Mouse (Mus musculus): ENCODE results near the gene Gm10521. TPM values are rescaled to one million over a fixed set of nuclear protein-coding genes. Genes with fewer than 3 reads are reported as not detected.

Gene Gm10521
- polyA plus RNA-seq, 1 experiment from 2014 or later: not detected

GRCm38 (mm10) chr1:171920989-171921621 is 25.6 kb downstream of the Gm10521 start:
- 91% methylated on average over 9 of the region's 9 CpGs for WGBS
- Histone ChIP-seq H3K36me3 (replicated peaks) (no peaks in the 10 kb centered on the region), H3K4me3 (no peak overlapping the region), H3K9ac (no peak overlapping the region), H3K4me1 (no peaks in the 10 kb centered on the region), H3K4me2 (no peak overlapping the region), H3K27ac (no peak overlapping the region), H3K9me3 (no peaks in the 10 kb centered on the region), H3K27me3 (replicated peaks) (no peaks in the 10 kb centered on the region)
- ATAC-seq (replicated peaks): no peak

- H3K27me3 ChIP-seq (replicated peaks): no peaks in the 10 kb centered on the region
- H3K4me1 ChIP-seq: no peaks in the 10 kb centered on the region
- H3K4me3 ChIP-seq: no peak overlapping the region
- no peak overlapping the region for H3K27ac ChIP-seq
- no peak overlapping the region for H3K4me2 ChIP-seq
- no peaks in the 10 kb centered on the region for H3K9me3 ChIP-seq
- 83% methylated on average over 2 of the region's 2 CpGs for WGBS
- H3K9ac ChIP-seq: no peak overlapping the region
- no peak for ATAC-seq (replicated peaks)
- no peaks in the 10 kb centered on the region for H3K36me3 ChIP-seq (replicated peaks)
Observed at GRCm38 (mm10) chr1:171921641-171922040, 26.2 kb downstream of the Gm10521 start.

- 93% methylated on average over 5 of the region's 5 CpGs for whole genome bisulfite sequencing
- no peak overlapping the region for H3K4me3 ChIP-seq
- no peaks in the 10 kb centered on the region for H3K4me1 ChIP-seq
- no peaks in the 10 kb centered on the region for H3K27me3 ChIP-seq (replicated peaks)
- ATAC-seq (replicated peaks): no peak
- no peak overlapping the region for H3K4me2 ChIP-seq
- H3K27ac ChIP-seq: no peak overlapping the region
- no peaks in the 10 kb centered on the region for H3K9me3 ChIP-seq
- H3K36me3 ChIP-seq (replicated peaks): no peaks in the 10 kb centered on the region
- no peak overlapping the region for H3K9ac ChIP-seq
Observed at GRCm38 (mm10) chr1:171922844-171923243, 27.4 kb downstream of the Gm10521 start.

DNA sequence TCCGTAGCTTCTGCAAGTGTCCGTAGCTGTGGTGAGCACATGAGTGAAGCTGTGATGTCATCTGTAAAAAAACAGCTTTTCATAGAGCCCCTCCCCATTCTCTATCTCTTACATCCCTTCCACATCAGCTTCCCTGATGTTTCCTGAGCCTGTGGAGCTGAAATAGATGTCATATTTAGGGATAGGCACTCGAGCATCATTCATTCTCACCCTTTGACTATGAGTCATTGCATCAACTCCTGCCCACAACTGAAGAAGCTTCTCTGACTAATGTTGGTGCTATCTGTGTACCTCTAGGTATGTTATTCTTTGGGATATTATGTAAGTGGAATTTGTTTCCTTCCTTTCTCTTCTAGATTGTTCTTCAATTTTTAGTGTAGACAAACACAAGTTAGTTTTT is 29.4 kb downstream of the Gm10521 start:
- Histone ChIP-seq H3K36me3 (replicated peaks) (no peaks in the 10 kb centered on the region), H3K4me3 (no peak overlapping the region), H3K4me1 (no peaks in the 10 kb centered on the region), H3K9me3 (no peaks in the 10 kb centered on the region), H3K27ac (no peak overlapping the region), H3K4me2 (no peak overlapping the region), H3K27me3 (replicated peaks) (no peaks in the 10 kb centered on the region), H3K9ac (no peak overlapping the region)
- no peak for ATAC-seq (replicated peaks)
- 82% methylated on average over 3 of the region's 3 CpGs for WGBS

DNA sequence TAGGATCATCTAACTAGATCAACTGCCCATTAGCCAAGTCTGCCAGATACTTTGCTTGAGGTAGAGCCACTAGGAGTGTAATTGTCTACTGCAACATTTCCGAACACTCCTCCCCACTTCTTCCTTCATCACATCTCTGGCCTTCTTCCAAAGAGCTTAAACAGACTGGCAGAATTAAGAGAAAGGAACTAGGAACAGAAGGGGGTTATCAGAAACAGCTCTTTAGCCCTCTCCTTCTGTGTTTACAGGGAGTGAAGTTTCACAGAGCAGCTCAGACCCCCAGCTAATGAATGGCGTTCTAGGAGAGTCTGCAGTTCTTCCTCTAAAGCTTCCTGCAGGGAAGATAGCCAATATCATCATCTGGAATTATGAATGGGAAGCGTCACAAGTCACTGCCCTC is 38.4 kb downstream of the Gm10521 start:
- 73% methylated on average over 3 of the region's 3 CpGs for WGBS
- Histone ChIP-seq H3K9ac (no peak overlapping the region), H3K4me2 (no peak overlapping the region), H3K27me3 (replicated peaks) (no peaks in the 10 kb centered on the region), H3K4me1 (no peaks in the 10 kb centered on the region), H3K4me3 (no peak overlapping the region), H3K9me3 (no peaks in the 10 kb centered on the region), H3K27ac (no peak overlapping the region), H3K36me3 (replicated peaks) (no peaks in the 10 kb centered on the region)
- no peak for ATAC-seq (replicated peaks)

DNA sequence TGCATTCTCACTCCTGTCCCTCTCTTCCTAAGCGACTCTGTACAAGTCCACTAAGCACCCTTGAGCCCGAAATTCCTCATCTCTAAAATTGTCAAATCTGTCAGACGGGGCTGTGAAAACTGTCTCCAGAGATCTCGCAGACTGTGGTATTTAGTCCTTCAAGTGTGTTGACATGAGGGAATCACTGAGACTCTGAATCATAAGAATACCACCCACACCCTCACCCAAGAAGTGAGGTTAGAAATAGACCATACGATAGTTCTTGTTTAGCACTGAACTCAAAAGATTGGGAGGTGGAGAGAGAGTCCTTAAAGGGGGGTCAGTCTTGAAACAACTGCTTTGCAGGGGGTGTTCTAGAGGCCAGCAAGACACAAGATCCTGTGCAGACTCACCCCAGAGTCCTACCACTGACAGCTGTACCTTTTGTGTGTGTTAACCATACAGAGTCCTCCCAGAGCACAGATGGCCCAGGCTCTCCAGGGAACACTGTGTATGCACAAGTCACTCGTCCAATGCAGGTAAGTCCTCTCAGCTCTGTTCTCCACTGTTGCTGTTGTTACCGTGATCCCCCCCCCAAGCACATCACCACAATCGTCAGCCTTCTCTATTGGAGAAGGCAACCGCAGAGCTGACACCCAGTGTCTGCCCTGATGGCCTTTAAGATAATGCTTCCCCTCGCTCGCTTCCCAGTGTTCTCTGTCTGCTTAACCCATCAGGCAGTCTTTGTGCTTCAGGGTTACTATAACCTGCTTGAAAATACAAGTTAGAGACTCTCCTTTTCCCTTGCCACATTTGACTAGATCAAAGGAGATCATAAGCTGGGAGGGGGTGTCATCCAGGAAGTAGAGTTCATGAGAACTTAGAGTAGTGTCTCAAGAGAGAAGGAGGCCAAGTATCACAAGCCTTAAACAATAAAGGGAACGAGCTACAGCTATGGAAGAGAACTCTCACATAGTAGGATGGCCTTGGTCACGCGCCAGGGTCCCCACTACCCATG is 43.8 kb downstream of the Gm10521 start:
- Histone ChIP-seq H3K36me3 (replicated peaks) (no peaks in the 10 kb centered on the region), H3K27me3 (replicated peaks) (no peaks in the 10 kb centered on the region), H3K9me3 (no peaks in the 10 kb centered on the region), H3K4me3 (no peak overlapping the region), H3K4me1 (no peaks in the 10 kb centered on the region), H3K4me2 (no peak overlapping the region), H3K27ac (no peak overlapping the region), H3K9ac (no peak overlapping the region)
- ATAC-seq (replicated peaks): no peak
- 85% methylated on average over 14 of the region's 14 CpGs for WGBS

DNA sequence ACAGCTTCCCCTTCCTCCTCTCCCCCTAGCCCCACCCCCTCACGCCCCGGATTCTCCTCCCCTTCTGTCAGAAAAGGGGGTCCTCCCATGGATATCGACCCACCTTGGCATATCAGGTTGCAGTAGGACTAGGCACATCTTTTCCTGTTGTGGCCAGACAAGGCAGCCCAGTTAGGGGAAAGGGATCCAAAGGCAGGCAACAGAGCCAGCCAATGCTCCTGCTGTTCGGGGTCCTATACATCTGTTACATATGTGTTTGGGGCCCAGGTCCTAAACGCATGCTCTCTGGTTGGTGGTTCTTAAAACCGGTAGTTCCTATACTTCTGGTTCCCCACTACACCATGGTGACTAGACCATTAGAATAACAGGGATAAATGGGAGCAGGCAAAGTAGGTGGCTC is 45.2 kb downstream of the Gm10521 start:
- no peaks in the 10 kb centered on the region for H3K4me1 ChIP-seq
- H3K9me3 ChIP-seq: no peaks in the 10 kb centered on the region
- no peak overlapping the region for H3K4me2 ChIP-seq
- H3K4me3 ChIP-seq: no peak overlapping the region
- 81% methylated on average over 6 of the region's 6 CpGs for WGBS
- no peaks in the 10 kb centered on the region for H3K36me3 ChIP-seq (replicated peaks)
- H3K9ac ChIP-seq: no peak overlapping the region
- no peaks in the 10 kb centered on the region for H3K27me3 ChIP-seq (replicated peaks)
- ATAC-seq (replicated peaks): no peak
- no peak overlapping the region for H3K27ac ChIP-seq

GRCm38 (mm10) chr1:171946447-171946995 is 51.1 kb downstream of the Gm10521 start:
- ATAC-seq (replicated peaks): no peak; the same call in 1 of the 2 replicates
- Histone ChIP-seq H3K4me1 (no peaks in the 10 kb centered on the region), H3K4me2 (no peak overlapping the region), H3K36me3 (replicated peaks) (no peaks in the 10 kb centered on the region), H3K27me3 (replicated peaks) (no peaks in the 10 kb centered on the region), H3K4me3 (no peak overlapping the region), H3K27ac (no peak overlapping the region), H3K9me3 (no peaks in the 10 kb centered on the region), H3K9ac (no peak overlapping the region)
- 33% methylated on average over 6 of the region's 6 CpGs for WGBS

Other genes with a start within 250 kb of the Gm10521 start
- not detected in 2 replicates for gene Slamf7, start 242.6 kb upstream of the Gm10521 start, polyA plus RNA-seq (2015; fragmentation: Nextera tagmentation; extraction: Ambion mirVana)
- gene Cd48, start 213.7 kb upstream of the Gm10521 start, polyA plus RNA-seq (2015; fragmentation: Nextera tagmentation; extraction: Ambion mirVana): 0.72 and 1.5 TPM in 2 replicates
- gene Slamf1, start 128.5 kb upstream of the Gm10521 start, polyA plus RNA-seq (2015; fragmentation: Nextera tagmentation; extraction: Ambion mirVana): 0.10 and 0.19 TPM in 2 replicates
- gene Cd84, start 56.0 kb upstream of the Gm10521 start, polyA plus RNA-seq (2015; fragmentation: Nextera tagmentation; extraction: Ambion mirVana): 0.74 and 1.1 TPM in 2 replicates
- 0.36 TPM in 1 of 2 replicates, not detected in the other for gene Slamf6, start 21.9 kb downstream of the Gm10521 start, polyA plus RNA-seq (2015; fragmentation: Nextera tagmentation; extraction: Ambion mirVana)
- gene Vangl2, start 132.8 kb downstream of the Gm10521 start, polyA plus RNA-seq (2015; fragmentation: Nextera tagmentation; extraction: Ambion mirVana): 48.0 and 49.6 TPM in 2 replicates
- gene Nhlh1, start 161.9 kb downstream of the Gm10521 start, polyA plus RNA-seq (2015; fragmentation: Nextera tagmentation; extraction: Ambion mirVana): 2.0 and 2.5 TPM in 2 replicates
- gene Copa, start 186.9 kb downstream of the Gm10521 start, polyA plus RNA-seq (2015; fragmentation: Nextera tagmentation; extraction: Ambion mirVana): 199 and 209 TPM in 2 replicates
- 116 and 122 TPM in 2 replicates for gene Ncstn, start 187.1 kb downstream of the Gm10521 start, polyA plus RNA-seq (2015; fragmentation: Nextera tagmentation; extraction: Ambion mirVana)
- 165 and 168 TPM in 2 replicates for gene Pex19, start 231.1 kb downstream of the Gm10521 start, polyA plus RNA-seq (2015; fragmentation: Nextera tagmentation; extraction: Ambion mirVana)

Measured in midbrain, embryonic 15.5 days (tissue).